Mouse (Mus musculus): Measurements from ENCODE around the gene Auts2. TPM values are rescaled to one million over a fixed set of nuclear protein-coding genes. Genes with fewer than 3 reads are reported as not detected.
A peak's percentile ranks its signal among the peaks of the same experiment; 100 is the strongest.

The Auts2 gene
- total and polyA plus RNA-seq, 3 experiments: 16.9 to 35.7 (median 28.1) TPM

DNA sequence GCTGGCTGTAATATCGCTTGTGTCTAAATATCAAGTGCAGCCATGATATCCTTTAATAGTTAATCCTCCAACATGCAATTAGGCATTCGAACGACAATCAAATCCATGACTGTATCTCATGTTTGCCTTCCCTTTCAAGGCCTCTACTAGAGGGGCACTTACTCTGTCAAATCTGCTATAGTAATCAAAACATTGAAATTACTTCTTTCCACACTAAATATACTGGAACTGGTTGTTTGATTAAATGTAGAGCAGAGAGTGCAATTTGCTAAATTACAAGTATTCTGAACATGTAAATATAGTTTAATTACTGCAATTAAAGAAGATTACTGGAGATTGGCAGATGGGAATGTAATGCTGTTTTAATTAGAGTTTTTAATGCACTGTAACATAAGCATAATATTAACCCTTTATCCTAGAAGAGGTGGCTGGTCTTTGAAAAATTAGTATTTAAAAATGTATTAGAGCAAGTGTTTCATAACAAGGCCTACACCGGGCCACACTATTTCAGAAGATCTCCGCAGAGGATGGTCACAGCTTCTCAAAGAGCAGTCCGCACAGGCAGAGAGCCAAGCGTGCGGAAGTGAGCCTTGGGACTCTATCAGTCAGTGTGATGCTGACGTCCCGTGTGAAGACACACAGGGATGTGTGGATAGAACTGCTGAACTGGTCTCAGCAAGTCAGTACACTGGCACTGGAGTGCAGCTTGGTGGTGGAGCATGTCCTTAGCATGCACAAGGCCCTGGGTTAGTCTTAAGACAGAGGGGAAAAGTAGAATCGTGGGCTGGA lies 673.2 kb downstream of the Auts2 start:
- H3K36me3 ChIP-seq (ENCODE audit: control insufficient read depth, insufficient read depth, low read length): no peaks in the 10 kb centered on the region
- H3K79me2 ChIP-seq (replicated peaks; ENCODE audit: control insufficient read depth, insufficient read depth, low read length): no peaks in the 10 kb centered on the region
- intact Hi-C loops (cut with DNase I): no loop called here
- H3K4me1 ChIP-seq (ENCODE audit: control insufficient read depth, insufficient read depth, low read length): no peaks in the 10 kb centered on the region
- H3K9ac ChIP-seq (ENCODE audit: low read depth, low read length): no peak overlapping the region
- DNase-seq: no peak
- no peaks in the 10 kb centered on the region for H3K27me3 ChIP-seq (ENCODE audit: control insufficient read depth, insufficient read depth, low read length)
- no peak overlapping the region for H3K4me3 ChIP-seq
- no peak overlapping the region for H3K27ac ChIP-seq
- 91% methylated on average over 11 of the region's 11 CpGs for WGBS
- no peak for TF ChIP-seq EP300 (IDR thresholded peaks at IDR 0.05; ENCODE audit: insufficient read depth, low read depth, low read length)
- no peak for TF ChIP-seq POLR2A (IDR thresholded peaks at IDR 0.05; ENCODE audit: insufficient read depth, low read depth, low read length)
- TF ChIP-seq CTCF (IDR thresholded peaks at IDR 0.05): no peak

DNA sequence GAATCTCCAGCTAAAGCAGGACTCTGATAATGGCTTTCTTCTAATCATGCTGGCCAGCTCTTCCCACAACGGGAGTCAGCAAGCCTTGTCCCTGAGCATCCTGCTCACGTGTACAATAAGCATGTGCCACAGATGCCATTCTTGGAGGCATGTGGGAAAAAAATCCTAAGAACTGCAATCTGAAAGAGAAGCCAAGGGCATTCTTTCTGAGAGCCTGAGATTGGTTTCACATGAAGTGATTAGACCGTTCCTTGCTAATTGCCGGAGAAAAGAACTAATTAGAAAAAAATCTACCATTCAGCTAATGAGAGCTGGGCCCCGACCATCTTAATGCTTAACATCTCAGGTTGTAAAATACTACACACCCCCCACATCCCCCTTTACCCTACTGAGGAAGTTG lies 677.9 kb downstream of the Auts2 start:
- no peak for DNase-seq
- intact Hi-C loops (cut with DNase I): no loop called here
- WGBS: 73% methylated on average over 5 of the region's 5 CpGs
- Histone ChIP-seq H3K79me2 (replicated peaks; ENCODE audit: control insufficient read depth, insufficient read depth, low read length) (no peaks in the 10 kb centered on the region), H3K27me3 (ENCODE audit: control insufficient read depth, insufficient read depth, low read length) (no peaks in the 10 kb centered on the region), H3K9ac (ENCODE audit: low read depth, low read length) (no peak overlapping the region), H3K4me1 (ENCODE audit: control insufficient read depth, insufficient read depth, low read length) (no peaks in the 10 kb centered on the region), H3K36me3 (ENCODE audit: control insufficient read depth, insufficient read depth, low read length) (no peaks in the 10 kb centered on the region), H3K27ac (no peak overlapping the region), H3K4me3 (no peak overlapping the region)
- TF ChIP-seq POLR2A (IDR thresholded peaks at IDR 0.05; ENCODE audit: insufficient read depth, low read depth, low read length): no peak

DNA sequence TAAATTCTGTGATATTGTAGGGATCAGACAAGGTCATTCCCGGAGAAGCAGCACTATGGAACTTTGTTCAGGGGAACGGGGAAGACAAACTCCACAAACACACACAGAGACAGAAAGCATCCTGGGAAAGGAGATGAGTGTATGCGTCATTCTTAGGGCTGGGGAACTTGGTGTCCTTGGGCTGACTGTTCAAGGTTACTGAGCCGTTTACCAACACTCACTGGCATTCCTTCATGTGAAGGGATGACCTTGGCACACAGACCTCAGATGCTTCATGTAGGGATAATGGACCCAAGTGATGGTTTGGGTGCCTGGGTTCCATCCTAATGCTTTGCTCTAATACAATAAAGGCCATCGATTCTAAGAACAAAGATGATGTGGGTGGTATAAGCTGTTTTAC lies 685.2 kb downstream of the Auts2 start:
- WGBS: 81% methylated on average over 5 of the region's 5 CpGs
- Histone ChIP-seq H3K27ac (no peak overlapping the region), H3K4me1 (ENCODE audit: control insufficient read depth, insufficient read depth, low read length) (no peaks in the 10 kb centered on the region), H3K36me3 (ENCODE audit: control insufficient read depth, insufficient read depth, low read length) (no peaks in the 10 kb centered on the region), H3K9ac (ENCODE audit: low read depth, low read length) (no peak overlapping the region), H3K27me3 (ENCODE audit: control insufficient read depth, insufficient read depth, low read length) (no peaks in the 10 kb centered on the region), H3K79me2 (replicated peaks; ENCODE audit: control insufficient read depth, insufficient read depth, low read length) (no peaks in the 10 kb centered on the region), H3K4me3 (no peak overlapping the region)
- DNase-seq: no peak
- TF ChIP-seq POLR2A (IDR thresholded peaks at IDR 0.05; ENCODE audit: insufficient read depth, low read depth, low read length) (no peak), CTCF (IDR thresholded peaks at IDR 0.05) (no peak), EP300 (IDR thresholded peaks at IDR 0.05; ENCODE audit: insufficient read depth, low read depth, low read length) (no peak)
- intact Hi-C loops (cut with DNase I): loop anchor here (5.0 kb wide), 1 partner anchor 51 kb away; no protein-coding TSS in a partner anchor

DNA sequence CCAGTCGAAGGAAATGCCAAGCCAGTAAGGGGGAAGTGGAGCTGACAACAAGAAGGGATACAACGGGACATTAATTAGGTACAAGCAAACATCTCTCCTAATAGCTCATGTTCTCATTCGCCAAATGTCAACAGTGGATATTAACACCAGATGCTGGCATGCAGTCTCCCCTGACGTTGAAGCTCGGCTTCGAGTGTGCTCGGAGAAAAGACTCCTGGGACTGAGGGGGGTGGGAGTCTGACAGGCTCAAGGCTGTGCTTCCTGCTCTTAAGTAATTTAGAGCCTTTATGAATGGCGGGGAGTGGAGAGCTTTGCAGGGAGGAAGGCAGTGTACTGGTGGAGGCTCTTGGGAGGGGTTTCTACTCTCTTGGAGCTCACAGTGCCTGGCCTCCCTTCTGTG lies 687.8 kb downstream of the Auts2 start:
- no peaks in the 10 kb centered on the region for H3K36me3 ChIP-seq (ENCODE audit: control insufficient read depth, insufficient read depth, low read length)
- no peaks in the 10 kb centered on the region for H3K27me3 ChIP-seq (ENCODE audit: control insufficient read depth, insufficient read depth, low read length)
- H3K27ac ChIP-seq: no peak overlapping the region
- H3K9ac ChIP-seq (ENCODE audit: low read depth, low read length): no peak overlapping the region
- no peaks in the 10 kb centered on the region for H3K79me2 ChIP-seq (replicated peaks; ENCODE audit: control insufficient read depth, insufficient read depth, low read length)
- intact Hi-C loops (cut with DNase I): loop anchor here (5.0 kb wide), 1 partner anchor 48 kb away; no protein-coding TSS in a partner anchor
- no peak overlapping the region for H3K4me3 ChIP-seq
- TF ChIP-seq CTCF (IDR thresholded peaks at IDR 0.05): no peak
- TF ChIP-seq EP300 (IDR thresholded peaks at IDR 0.05; ENCODE audit: insufficient read depth, low read depth, low read length): no peak
- TF ChIP-seq POLR2A (IDR thresholded peaks at IDR 0.05; ENCODE audit: insufficient read depth, low read depth, low read length): no peak
- peak; percentile 40 to 52 for DNase-seq
- 17% methylated on average over 8 of the region's 8 CpGs for WGBS
- no peaks in the 10 kb centered on the region for H3K4me1 ChIP-seq (ENCODE audit: control insufficient read depth, insufficient read depth, low read length)

DNA sequence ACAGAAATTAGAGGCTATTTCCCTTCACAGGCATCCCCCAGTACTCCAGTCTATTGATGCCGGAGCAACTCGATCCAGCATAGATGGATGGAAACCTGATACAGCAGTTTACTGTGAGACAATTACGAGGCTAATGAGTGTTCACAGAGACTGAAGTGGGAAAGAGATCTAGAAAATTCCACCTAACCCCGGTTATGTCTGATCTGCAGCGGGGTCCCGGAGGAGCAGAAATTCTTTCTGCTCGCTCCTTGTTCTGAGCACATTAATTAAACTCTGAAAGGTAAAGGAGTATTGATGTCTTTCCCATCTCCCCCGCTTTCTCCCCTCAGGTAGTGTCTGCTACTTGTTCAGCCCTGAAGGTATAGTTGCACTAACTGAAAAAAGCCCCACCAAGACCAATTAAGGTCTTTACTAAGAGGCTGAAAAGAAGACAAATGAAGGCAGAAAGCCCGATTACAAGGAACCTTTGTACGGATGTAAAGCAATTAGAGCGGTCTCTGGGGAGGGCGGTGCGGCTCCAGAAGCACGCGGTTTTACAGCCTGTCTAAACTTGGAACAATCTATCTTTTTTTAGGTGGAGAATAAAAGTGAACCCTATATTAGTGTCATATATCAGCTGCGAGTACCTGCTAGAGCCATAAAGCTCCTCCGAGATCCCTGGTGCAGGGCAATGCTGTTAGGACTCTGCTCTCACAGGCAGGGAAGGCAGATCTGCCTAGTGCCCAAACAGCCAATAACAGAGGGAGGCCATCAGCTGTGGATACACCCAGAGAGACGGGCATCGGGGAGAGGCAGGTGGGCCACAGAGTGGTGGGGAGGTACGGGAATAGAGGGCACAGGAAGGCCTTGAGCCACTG lies 691.3 kb downstream of the Auts2 start:
- Histone ChIP-seq H3K36me3 (ENCODE audit: control insufficient read depth, insufficient read depth, low read length) (no peaks in the 10 kb centered on the region), H3K9ac (ENCODE audit: low read depth, low read length) (no peak overlapping the region), H3K4me3 (no peak overlapping the region), H3K79me2 (replicated peaks; ENCODE audit: control insufficient read depth, insufficient read depth, low read length) (no peaks in the 10 kb centered on the region), H3K27ac (no peak overlapping the region), H3K27me3 (ENCODE audit: control insufficient read depth, insufficient read depth, low read length) (no peaks in the 10 kb centered on the region), H3K4me1 (ENCODE audit: control insufficient read depth, insufficient read depth, low read length) (no peaks in the 10 kb centered on the region)
- 86% methylated on average over 20 of the region's 20 CpGs for WGBS
- DNase-seq: no peak
- intact Hi-C loops (cut with DNase I): no loop called here
- TF ChIP-seq EP300 (IDR thresholded peaks at IDR 0.05; ENCODE audit: insufficient read depth, low read depth, low read length): no peak
- no peak for TF ChIP-seq CTCF (IDR thresholded peaks at IDR 0.05)
- no peak for TF ChIP-seq POLR2A (IDR thresholded peaks at IDR 0.05; ENCODE audit: insufficient read depth, low read depth, low read length)

Measured in heart, adult 2 months (tissue).